Mouse (Mus musculus): ENCODE results near the gene Rpl18a.
"Not testable (repeated sequence)": the region's sequence is repeated elsewhere in the genome, so short reads cannot be mapped to it uniquely, and the experiment has no call there.

The Rpl18a gene

GRCm38 (mm10) chr8:70903582-70903981 lies 6.4 kb upstream of the Rpl18a start:
- peak; percentile 96 for DNase-seq (ENCODE audit: low read depth, low spot score)

- peak; percentile 88 for DNase-seq (ENCODE audit: low read depth, low spot score)
Observed at GRCm38 (mm10) chr8:70903112-70903511, 5.9 kb upstream of the Rpl18a start.

GRCm38 (mm10) chr8:70902211-70902610 lies 5.0 kb upstream of the Rpl18a start:
- peak; percentile 68 for DNase-seq (ENCODE audit: low read depth, low spot score)

- DNase-seq (ENCODE audit: low read depth, low spot score) = peak; percentile 47
Observed at GRCm38 (mm10) chr8:70900872-70901387, 3.7 kb upstream of the Rpl18a start.

GRCm38 (mm10) chr8:70899226-70899625 lies 2.0 kb upstream of the Rpl18a start:
- DNase-seq (ENCODE audit: low read depth, low spot score) = no peak

- DNase-seq (ENCODE audit: low read depth, low spot score) = no peak
Observed at GRCm38 (mm10) chr8:70898661-70899198, 1.5 kb upstream of the Rpl18a start.

DNA sequence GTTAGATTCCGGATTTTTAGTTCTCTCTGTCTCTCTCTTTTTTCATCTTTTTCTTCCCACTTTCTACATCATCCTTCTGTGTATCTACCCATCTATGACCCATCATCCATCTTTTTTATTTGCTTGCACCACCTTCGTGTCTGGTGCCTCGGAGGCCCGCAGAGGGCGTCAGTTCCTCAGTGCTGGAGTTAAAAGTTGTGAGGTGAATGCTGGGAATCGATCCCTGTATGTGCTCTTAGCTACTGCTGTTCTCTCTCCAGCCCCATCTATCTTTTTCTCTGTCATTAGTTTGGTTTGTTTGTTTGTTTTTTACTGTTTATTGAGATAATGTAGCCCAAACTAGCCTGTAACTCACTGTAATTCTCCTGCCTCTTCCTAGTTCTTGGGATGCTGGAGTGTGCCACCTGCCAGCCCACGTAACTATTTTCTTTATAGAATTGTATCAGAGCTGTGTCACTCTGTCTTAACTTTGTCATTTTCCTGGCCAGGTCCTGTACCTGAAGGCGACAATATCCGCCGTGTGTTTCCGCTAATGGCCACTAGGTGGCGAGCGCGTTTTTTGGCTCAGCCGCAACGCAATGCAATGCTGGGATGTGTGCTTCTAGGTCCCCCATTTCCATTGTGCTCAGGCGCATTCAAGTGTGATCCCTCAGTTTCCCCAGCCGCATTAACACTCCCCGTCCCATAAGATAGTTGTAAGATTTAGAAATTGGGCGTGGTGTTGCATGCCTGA lies 635 bp upstream of the Rpl18a start:
- peak; percentile 90 for DNase-seq (ENCODE audit: low read depth, low spot score)

DNA sequence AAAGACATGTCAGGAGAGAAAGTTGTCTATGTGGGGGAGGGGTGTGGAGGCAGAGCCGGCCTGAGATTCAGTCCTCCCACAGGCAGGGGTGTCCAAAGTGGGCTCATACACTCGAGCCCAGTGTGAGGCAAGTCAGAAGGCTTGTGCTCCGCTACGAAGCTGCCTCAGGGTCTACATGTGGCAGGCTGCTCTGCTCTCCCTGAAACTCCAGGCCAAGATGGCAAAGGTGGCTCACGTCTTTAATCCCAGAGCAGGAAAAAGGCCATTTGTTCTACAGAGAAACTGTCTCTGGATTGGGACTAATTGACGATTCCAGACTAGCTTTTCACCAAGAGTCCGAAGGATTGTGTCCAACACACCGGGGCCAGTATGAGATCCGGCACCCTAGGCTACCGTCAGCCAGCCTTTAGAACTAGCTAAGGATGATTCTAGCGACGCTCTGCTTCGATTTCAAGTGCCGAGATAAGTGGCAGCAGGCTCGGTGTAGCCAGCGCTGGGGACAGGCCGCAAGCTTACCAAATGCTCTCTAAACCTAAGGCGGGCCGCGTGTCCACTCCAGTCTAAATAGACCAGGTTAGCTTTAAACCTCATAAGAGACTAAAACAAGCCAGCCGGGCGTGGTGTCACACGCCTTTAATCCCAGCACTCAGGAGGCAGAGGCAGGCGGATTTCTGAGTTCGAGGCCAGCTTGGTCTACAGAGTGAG lies 744 bp downstream of the Rpl18a start:
- peak; percentile 50 for DNase-seq (ENCODE audit: low read depth, low spot score)

- not testable (repeated sequence) for DNase-seq (ENCODE audit: low read depth, low spot score)
Observed at GRCm38 (mm10) chr8:70895571-70896259, 1.5 kb downstream of the Rpl18a start.

DNA sequence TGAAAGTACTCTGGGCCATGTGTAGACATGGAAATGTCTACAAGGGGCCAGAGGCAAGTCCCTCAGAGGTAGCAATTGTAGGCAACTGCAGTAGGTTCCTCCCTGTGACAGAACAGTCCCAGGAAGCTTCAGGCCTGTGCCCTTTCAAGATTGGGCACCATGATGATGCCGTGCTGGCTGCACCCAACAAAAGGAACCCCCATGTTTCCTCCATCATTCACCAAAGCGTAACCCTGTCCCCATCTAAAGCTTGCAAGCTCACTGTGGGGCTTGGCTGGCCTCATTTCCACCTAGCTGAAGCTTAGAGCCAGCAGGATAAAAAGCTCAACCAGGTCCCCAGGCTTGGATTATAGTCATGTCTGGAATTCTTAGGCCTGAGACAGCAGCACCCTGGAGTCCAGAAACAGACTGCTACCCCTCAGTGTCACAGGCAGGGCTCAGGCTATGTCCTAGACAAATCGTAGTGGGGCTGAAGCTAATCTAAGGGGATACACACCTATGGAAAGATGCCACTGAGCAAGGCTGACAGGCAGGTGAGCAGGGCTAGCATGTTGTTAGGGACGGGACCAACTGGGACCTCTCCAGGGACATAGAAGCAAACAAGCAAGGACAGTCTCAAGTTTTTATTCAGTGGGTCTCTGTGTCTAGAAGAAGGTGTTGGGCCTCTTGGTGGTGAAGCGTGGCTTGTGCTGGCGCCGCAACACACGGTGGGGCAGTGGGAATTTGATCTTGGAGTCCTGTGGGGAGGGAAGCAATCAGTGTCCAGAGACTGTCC lies 2.3 kb downstream of the Rpl18a start:
- DNase-seq (ENCODE audit: low read depth, low spot score) = no peak

DNA sequence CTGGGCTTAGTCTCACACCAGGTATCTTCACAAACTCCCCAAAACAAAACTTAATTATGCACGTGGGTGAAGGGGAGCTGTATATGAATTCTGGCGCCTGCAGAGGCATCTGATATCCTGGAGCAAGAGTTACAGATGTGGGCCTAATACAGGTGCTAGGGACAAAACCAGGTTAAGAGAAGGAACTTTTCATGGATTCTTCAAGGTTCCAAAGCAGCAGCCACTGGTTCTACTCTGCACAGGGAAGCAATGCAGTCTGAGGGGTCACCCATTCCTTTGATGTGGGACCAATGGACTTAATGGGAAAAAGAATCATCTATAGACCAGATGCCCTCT lies 2.9 kb downstream of the Rpl18a start:
- peak; percentile 20 for DNase-seq (ENCODE audit: low read depth, low spot score)

- peak; percentile 94 for DNase-seq (ENCODE audit: low read depth, low spot score)
Observed at GRCm38 (mm10) chr8:70893656-70894384, 3.4 kb downstream of the Rpl18a start.

- no peak for DNase-seq (ENCODE audit: low read depth, low spot score)
Observed at GRCm38 (mm10) chr8:70892896-70893655, 4.1 kb downstream of the Rpl18a start.

- DNase-seq (ENCODE audit: low read depth, low spot score) = no peak
Observed at GRCm38 (mm10) chr8:70892022-70892895, 5.0 kb downstream of the Rpl18a start, which contains the start of gene Slc5a5. Slc5a5 (minus strand) TSS chr8:70892757.

GRCm38 (mm10) chr8:70891356-70891755 lies 5.9 kb downstream of the Rpl18a start:
- DNase-seq (ENCODE audit: low read depth, low spot score) = no peak

DNA sequence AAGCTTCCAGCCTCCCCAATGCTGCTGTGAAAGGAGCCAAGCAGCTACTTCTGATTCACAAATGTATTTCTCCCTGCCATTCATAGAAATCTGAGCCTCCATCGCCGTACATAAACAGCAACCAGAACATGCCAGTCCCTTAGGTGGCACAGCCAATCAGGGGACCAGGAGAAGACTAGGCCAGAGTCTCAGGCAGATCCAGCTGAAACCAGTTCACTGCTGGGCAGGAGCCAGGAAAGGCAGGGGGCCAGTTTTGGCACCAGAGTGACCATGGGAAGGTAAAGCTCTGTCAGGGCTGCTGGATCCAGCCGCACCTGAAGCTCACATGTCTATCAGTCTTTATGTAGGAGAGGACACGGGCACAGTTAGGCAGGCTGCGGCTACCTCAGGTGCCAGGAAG lies 6.6 kb downstream of the Rpl18a start:
- no peak for DNase-seq (ENCODE audit: low read depth, low spot score)

DNA sequence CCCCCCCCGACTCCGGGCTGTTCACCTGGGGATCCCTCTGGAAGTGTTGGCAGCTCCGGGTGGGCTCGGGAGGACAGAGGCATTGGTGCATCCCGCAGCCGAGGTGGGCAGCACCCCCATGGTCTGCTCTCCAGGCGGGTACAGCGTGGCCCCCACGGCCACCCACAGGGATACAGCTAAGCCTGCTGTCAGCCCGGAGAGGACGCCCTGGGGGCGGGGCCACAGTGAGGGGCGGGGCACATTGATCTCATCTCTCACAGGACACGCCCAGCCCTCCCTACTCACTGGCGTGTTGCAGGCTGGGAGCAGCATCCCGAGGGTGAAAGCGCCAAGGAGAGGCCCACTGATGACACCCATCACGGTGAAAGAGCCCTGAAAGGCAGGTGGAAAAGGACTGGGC lies 9.5 kb downstream of the Rpl18a start:
- no peak for DNase-seq (ENCODE audit: low read depth, low spot score)

DNA sequence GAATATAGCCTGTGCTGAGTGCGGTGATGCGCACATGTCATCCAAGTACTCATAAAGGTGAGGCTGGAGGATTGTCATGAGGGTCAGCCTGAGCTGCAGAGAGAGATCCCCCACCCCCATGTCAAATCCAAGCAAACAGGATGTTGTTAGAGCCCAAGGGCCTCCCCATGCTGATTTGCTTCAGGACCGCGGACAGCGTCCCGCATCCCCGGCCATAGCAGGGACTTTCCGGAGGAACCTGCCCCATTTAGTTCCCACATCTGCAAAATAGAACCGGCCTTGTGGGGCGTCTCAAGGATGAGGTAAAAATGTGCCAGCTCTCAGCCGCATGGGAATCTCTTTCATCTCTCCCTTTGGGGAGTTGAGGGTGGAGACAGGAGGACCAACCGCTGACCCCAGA lies 11.6 kb downstream of the Rpl18a start:
- peak; percentile 79 for DNase-seq (ENCODE audit: low read depth, low spot score)

GRCm38 (mm10) chr8:70884683-70885082 lies 12.5 kb downstream of the Rpl18a start:
- no peak for DNase-seq (ENCODE audit: low read depth, low spot score)
